Mouse (Mus musculus) megakaryocyte progenitor cell, adult 5-6 weeks (primary cell): ENCODE data around the gene Ciita. TPM values are rescaled to one million over a fixed set of nuclear protein-coding genes. Genes with fewer than 3 reads are reported as not detected.
A peak's percentile ranks its signal among the peaks of the same experiment; 100 is the strongest.

Experiments used
- ATAC-seq: replicated peaks from 2 replicates; pipeline ENCODE4 v1.8.0; 2016; ENCODE audit warnings: mild to moderate bottlenecking, moderate TSS enrichment, inconsistent platforms; ENCODE audit not compliant: poor library complexity
- total RNA-seq, 2 experiments: library from RNA; stranded (forward) in 1 of 2; stranded (reverse) in 1 of 2; fragments of 157-497, 149-512 nt in 1 of 2; fragments of 200-1000 nt in 1 of 2; gene quantifications; 2 replicates each; pipeline versions ENCODE4 v1.2.3 to v1.2.4; 2015 to 2017

Ciita gene
- total RNA-seq, 2 experiments from 2014 or later, result 0.20 to 1.1 TPM

- no peak for ATAC-seq
Observed at GRCm38 (mm10) chr16:10468201-10468600, 11.7 kb upstream of the Ciita start.

- no peak for ATAC-seq
Observed at GRCm38 (mm10) chr16:10471950-10472349, 7.9 kb upstream of the Ciita start.

- ATAC-seq, result no peak
Observed at GRCm38 (mm10) chr16:10474956-10475355, 4.9 kb upstream of the Ciita start.

GRCm38 (mm10) chr16:10475919-10476318 is 3.9 kb upstream of the Ciita start:
- 0 out of 2 replicates have a peak, but pooled peaks have one; percentile 31 for ATAC-seq

GRCm38 (mm10) chr16:10482343-10482742 is 2.5 kb downstream of the Ciita start:
- ATAC-seq, result no peak

- no peak for ATAC-seq
Observed at GRCm38 (mm10) chr16:10486993-10487392, 7.1 kb downstream of the Ciita start.

GRCm38 (mm10) chr16:10487895-10488493 is 8.1 kb downstream of the Ciita start:
- ATAC-seq, result peak; percentile 80

GRCm38 (mm10) chr16:10488769-10489481 is 9.1 kb downstream of the Ciita start:
- peak; percentile 49; the same call in 1 of the 2 replicates for ATAC-seq

- peak; percentile 14; the same call in 1 of the 2 replicates for ATAC-seq
Observed at GRCm38 (mm10) chr16:10489483-10489882, 9.6 kb downstream of the Ciita start.

GRCm38 (mm10) chr16:10489904-10490457 is 10.1 kb downstream of the Ciita start:
- ATAC-seq, result no peak

GRCm38 (mm10) chr16:10490503-10491150 is 10.8 kb downstream of the Ciita start:
- no peak for ATAC-seq

GRCm38 (mm10) chr16:10491716-10492115 is 11.9 kb downstream of the Ciita start:
- no peak for ATAC-seq

GRCm38 (mm10) chr16:10492587-10492986 is 12.7 kb downstream of the Ciita start:
- ATAC-seq, result no peak

GRCm38 (mm10) chr16:10495824-10496298 is 16.0 kb downstream of the Ciita start:
- ATAC-seq, result no peak

GRCm38 (mm10) chr16:10498096-10498602 is 18.3 kb downstream of the Ciita start:
- ATAC-seq, result no peak

GRCm38 (mm10) chr16:10499122-10499521 is 19.3 kb downstream of the Ciita start:
- ATAC-seq, result no peak

- ATAC-seq, result peak; percentile 83
Observed at GRCm38 (mm10) chr16:10501865-10502264, 22.0 kb downstream of the Ciita start.

GRCm38 (mm10) chr16:10503058-10503457 is 23.2 kb downstream of the Ciita start:
- ATAC-seq, result no peak

GRCm38 (mm10) chr16:10507445-10507844 is 27.6 kb downstream of the Ciita start:
- no peak for ATAC-seq

GRCm38 (mm10) chr16:10508691-10509090 is 28.8 kb downstream of the Ciita start:
- ATAC-seq, result no peak

GRCm38 (mm10) chr16:10510477-10511133 is 30.7 kb downstream of the Ciita start:
- no peak for ATAC-seq
